Mouse (Mus musculus) olfactory bulb, adult 2 months (tissue): ENCODE measurements around the gene Lsm14a.

Experiments used
- CTCF ChIP-seq: fragments of 200-500 bp; IDR thresholded peaks from 2 replicates; pipeline ENCODE4 v1.5.1; 2012; ENCODE audit warnings: low read depth, mild to moderate bottlenecking, low read length, moderate library complexity; ENCODE audit not compliant: insufficient read depth
- POLR2A ChIP-seq: fragments of 200-500 bp; IDR thresholded peaks from 2 replicates; pipeline ENCODE4 v1.6.1; 2012; ENCODE audit warnings: mild to moderate bottlenecking, low read depth, low read length, moderate library complexity; ENCODE audit not compliant: insufficient read depth

DNA sequence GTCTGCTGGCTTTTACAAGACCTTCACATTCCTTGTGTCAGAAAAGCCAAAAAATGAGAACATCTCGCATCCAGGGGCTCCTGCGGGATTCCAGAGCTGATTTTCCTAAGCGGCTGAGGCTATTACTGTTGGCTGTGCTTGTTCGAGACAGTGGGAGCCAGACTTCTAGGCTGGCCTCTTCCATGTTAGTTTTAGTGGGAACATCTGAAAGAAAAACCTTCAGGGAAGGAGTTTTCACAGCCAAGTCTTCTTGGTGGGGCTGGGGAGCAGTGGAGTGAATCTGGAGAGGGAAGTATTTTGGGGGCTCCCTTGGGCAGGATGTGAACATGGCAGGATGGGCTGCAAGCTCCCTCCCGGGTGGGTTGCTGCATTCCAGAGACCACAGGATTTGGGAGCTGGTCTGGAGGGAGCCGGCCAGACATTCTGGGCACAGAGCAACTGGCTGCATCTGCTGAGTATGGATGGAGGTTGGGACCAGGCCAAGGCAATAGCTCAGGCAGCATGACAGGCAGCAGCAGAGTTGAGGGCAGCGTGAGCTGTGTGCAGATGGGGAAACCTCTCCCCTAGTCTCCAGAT is 75.1 kb downstream of the Lsm14a start:
- TF ChIP-seq POLR2A: no peak
- TF ChIP-seq CTCF: no peak
